Mouse (Mus musculus): Measurements from ENCODE around the gene Duxbl1. TPM values are rescaled to one million over a fixed set of nuclear protein-coding genes. Genes with fewer than 3 reads are reported as not detected.
"Not testable (repeated sequence)": the region's sequence is repeated elsewhere in the genome, so short reads cannot be mapped to it uniquely, and the experiment has no call there.

Duxbl1 gene
- polyA plus RNA-seq (2012; rRNA removed) = 0.13 and 0.27 TPM in 2 replicates

DNA sequence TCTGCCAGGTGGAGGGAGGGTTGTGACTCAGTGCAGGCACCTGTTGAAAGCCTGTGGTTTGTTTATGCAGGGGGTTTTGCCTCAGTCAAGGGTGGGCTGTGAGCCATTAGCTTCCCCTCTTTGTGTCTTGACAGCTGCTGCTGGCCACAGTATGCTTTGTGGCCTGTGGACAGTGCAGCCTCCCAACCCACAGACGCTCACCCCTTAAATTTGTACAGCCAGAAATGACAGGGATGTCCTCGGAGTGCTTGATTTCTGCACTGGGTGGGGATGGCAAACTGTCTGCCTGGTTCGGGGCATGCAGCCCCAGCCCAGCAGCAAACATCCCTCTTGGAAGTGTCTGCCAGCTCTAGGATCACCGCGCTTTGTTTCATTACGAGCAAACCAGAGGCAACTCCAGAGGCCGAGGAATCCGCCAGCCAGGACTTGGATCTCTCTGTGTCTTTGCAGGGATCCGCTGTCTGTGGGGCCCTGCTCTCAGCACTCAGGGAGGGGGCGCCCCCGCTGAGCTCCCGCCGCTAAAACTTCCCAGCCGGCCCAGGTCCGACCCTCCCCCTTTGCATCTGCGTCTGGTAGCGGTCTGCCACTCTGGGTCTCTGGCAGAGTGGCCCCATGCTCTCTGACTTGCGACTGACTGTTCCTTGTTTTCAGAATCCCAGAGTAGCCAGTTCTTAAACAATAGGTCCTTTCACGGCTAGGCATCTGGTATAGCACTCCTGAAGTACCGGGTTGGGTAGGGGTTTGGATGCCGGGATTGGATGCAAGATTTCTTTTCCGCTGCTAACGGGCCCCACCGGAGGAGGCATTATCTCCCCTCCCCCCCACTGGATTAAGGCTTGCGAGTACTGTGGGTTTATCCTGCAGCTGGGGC is at the start of gene Duxbl1:
Gene Duxbl1, plus strand, starts transcription at position 207 of the 871 bp plus-strand sequence.
- H3K4me3 ChIP-seq (replicated peaks; ENCODE audit: extremely low read depth, low read depth, low read length); H3K4me1 ChIP-seq (ENCODE audit: control insufficient read depth, insufficient read depth, low read length); DNase-seq: not testable (repeated sequence)
- no CpG with 5 or more reads among the region's 25 CpGs for WGBS

- not testable (repeated sequence) for H3K4me3 ChIP-seq (replicated peaks; ENCODE audit: extremely low read depth, low read depth, low read length); DNase-seq; H3K4me1 ChIP-seq (ENCODE audit: control insufficient read depth, insufficient read depth, low read length)
- WGBS = no CpG with 5 or more reads among the region's 5 CpGs
Measured at GRCm38 (mm10) chr14:25936867-25937630, 41.3 kb upstream of the Duxbl1 start.

- no CpG with 5 or more reads among the region's 8 CpGs for WGBS
- not testable (repeated sequence) for H3K4me3 ChIP-seq (replicated peaks; ENCODE audit: extremely low read depth, low read depth, low read length); H3K4me1 ChIP-seq (ENCODE audit: control insufficient read depth, insufficient read depth, low read length); DNase-seq
Measured at GRCm38 (mm10) chr14:25938004-25938403, 40.4 kb upstream of the Duxbl1 start, which contains the start of gene Cphx1. Gene Cphx1, plus strand, starts transcription at chr14:25938304.

GRCm38 (mm10) chr14:25957861-25958260 is 20.5 kb upstream of the Duxbl1 start:
- not testable (repeated sequence) for H3K4me3 ChIP-seq (replicated peaks; ENCODE audit: extremely low read depth, low read depth, low read length); H3K4me1 ChIP-seq (ENCODE audit: control insufficient read depth, insufficient read depth, low read length); DNase-seq
- no CpG with 5 or more reads among the region's 3 CpGs for WGBS

DNA sequence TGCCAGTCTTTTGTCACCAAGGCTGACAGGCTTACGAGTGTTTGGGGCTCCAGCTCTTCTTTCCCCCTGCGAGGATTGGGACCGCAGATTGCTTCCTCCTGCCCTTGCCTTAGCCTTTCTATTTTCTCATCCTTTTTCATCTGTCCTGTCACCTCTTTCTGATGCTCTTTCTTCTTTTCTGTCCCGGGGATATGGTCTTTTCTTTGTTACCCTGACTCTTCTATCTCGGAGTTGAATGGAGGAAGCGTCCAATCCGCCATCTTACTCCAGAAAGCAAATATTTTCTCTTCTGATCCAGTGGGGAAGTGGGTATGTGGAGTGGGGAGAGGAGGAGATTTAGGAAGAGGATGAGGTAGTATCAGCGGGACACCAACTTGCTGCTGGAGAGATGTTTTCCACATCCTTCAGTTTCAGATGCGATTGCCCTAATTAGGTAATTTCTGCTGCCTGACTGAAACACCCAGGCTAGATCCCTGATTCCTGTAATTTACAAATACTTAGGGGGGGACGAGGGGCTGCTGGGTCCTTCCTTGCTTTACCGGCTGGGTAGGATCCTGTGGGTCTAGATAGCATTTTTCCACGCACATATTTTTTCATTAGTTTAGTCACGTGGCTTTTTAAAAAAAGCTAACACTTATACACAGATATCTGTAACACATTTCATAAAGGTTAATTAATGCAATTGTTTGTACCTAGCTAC is 1.0 kb downstream of the Duxbl1 start:
- not testable (repeated sequence) for H3K4me1 ChIP-seq (ENCODE audit: control insufficient read depth, insufficient read depth, low read length); H3K4me3 ChIP-seq (replicated peaks; ENCODE audit: extremely low read depth, low read depth, low read length); DNase-seq
- WGBS = 11% methylated on average over 8 of the region's 13 CpGs

GRCm38 (mm10) chr14:25981880-25982279 is 3.5 kb downstream of the Duxbl1 start:
- H3K4me1 ChIP-seq (ENCODE audit: control insufficient read depth, insufficient read depth, low read length); DNase-seq; H3K4me3 ChIP-seq (replicated peaks; ENCODE audit: extremely low read depth, low read depth, low read length): not testable (repeated sequence)
- 52% methylated on average over 8 of the region's 9 CpGs for WGBS

- WGBS = no CpG with 5 or more reads among the region's 2 CpGs
Measured at GRCm38 (mm10) chr14:26007462-26007861, 29.1 kb downstream of the Duxbl1 start.

GRCm38 (mm10) chr14:26016414-26016813 is 38.0 kb downstream of the Duxbl1 start:
- no CpG with 5 or more reads among the region's 7 CpGs for WGBS
- not testable (repeated sequence) for H3K4me1 ChIP-seq (ENCODE audit: control insufficient read depth, insufficient read depth, low read length)

More at GRCm38 (mm10) chr14:26007462-26007861, 29.1 kb downstream of the Duxbl1 start:
- DNase-seq; H3K4me1 ChIP-seq (ENCODE audit: control insufficient read depth, insufficient read depth, low read length); H3K4me3 ChIP-seq (replicated peaks; ENCODE audit: extremely low read depth, low read depth, low read length): not testable (repeated sequence)

GRCm38 (mm10) chr14:26021555-26021954 is 43.2 kb downstream of the Duxbl1 start:
- WGBS = no CpG with 5 or more reads among the region's 9 CpGs
- not testable (repeated sequence) for DNase-seq; H3K4me3 ChIP-seq (replicated peaks; ENCODE audit: extremely low read depth, low read depth, low read length)

More at GRCm38 (mm10) chr14:26016414-26016813, 38.0 kb downstream of the Duxbl1 start:
- DNase-seq; H3K4me3 ChIP-seq (replicated peaks; ENCODE audit: extremely low read depth, low read depth, low read length): not testable (repeated sequence)

GRCm38 (mm10) chr14:26022831-26023230 is 44.5 kb downstream of the Duxbl1 start:
- not testable (repeated sequence) for H3K4me3 ChIP-seq (replicated peaks; ENCODE audit: extremely low read depth, low read depth, low read length); DNase-seq; H3K4me1 ChIP-seq (ENCODE audit: control insufficient read depth, insufficient read depth, low read length)
- WGBS = no CpG with 5 or more reads among the region's 6 CpGs

More at GRCm38 (mm10) chr14:26021555-26021954, 43.2 kb downstream of the Duxbl1 start:
- not testable (repeated sequence) for H3K4me1 ChIP-seq (ENCODE audit: control insufficient read depth, insufficient read depth, low read length)

DNA sequence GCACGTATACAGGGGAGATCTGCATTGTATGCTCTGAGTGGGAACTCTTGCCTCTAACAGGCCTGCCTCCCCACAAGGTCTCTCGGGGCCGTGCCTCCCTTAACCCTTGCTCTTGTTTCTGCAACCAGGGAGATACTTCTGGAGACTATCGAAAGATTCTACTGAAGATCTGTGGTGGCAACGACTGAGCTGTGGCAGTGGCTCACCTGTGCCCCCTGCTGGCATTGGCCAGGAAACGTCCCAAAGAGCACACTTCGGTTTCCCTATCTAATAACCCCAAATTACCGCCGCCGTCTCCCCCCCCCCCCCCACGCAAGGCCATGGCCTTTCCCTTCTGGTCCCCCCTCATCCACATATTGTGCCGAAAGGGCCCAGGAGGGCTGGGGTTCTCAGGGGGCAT is 47.3 kb downstream of the Duxbl1 start:
- WGBS = no CpG with 5 or more reads among the region's 12 CpGs
- H3K4me3 ChIP-seq (replicated peaks; ENCODE audit: extremely low read depth, low read depth, low read length); DNase-seq; H3K4me1 ChIP-seq (ENCODE audit: control insufficient read depth, insufficient read depth, low read length): not testable (repeated sequence)

- whole genome bisulfite sequencing = no CpG with 5 or more reads among the region's 3 CpGs
- H3K4me1 ChIP-seq (ENCODE audit: control insufficient read depth, insufficient read depth, low read length); DNase-seq; H3K4me3 ChIP-seq (replicated peaks; ENCODE audit: extremely low read depth, low read depth, low read length): not testable (repeated sequence)
Measured at GRCm38 (mm10) chr14:26034364-26034763, 56.0 kb downstream of the Duxbl1 start.

DNA sequence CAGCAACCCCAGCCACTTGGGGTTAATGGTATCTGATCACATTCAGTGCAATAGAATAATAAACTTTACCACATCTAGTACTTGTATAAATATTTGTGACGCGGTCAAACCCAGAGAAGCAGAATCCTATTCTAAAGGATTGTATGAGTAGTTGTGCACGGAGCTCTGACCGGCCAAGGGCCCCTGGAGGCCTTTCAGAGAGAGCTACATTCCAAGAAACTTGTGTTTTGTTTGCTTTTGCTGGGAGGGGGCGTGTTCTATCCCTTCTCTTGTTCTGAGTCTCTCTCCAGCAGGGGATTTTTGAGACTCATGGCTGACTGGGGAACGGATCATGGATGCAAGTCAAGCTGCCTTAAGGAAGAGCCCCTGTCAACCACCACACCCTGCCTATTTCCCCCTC is 57.1 kb downstream of the Duxbl1 start:
- H3K4me3 ChIP-seq (replicated peaks; ENCODE audit: extremely low read depth, low read depth, low read length); DNase-seq; H3K4me1 ChIP-seq (ENCODE audit: control insufficient read depth, insufficient read depth, low read length): not testable (repeated sequence)
- WGBS = no CpG with 5 or more reads among the region's 6 CpGs
